8 mouse cellular contexts compared by ENCODE assay signal in genomic region chr5:124482436-124482965, GRCm38 (mm10). TPM values are rescaled to one million over a fixed set of nuclear protein-coding genes. Genes with fewer than 3 reads are reported as not detected.
A peak's percentile ranks its signal among the peaks of the same experiment; 100 is the strongest.
DNase-seq lines count a peak whose midpoint lies in the region; ATAC-seq and TF ChIP-seq lines count a peak whose summit lies in the region.

No protein-coding gene starts in this region.

- no peak for TF ChIP-seq CTCF in forebrain, postnatal 0 days (IDR thresholded peaks at IDR 0.05; ENCODE audit: low read depth)
- TF ChIP-seq CTCF in kidney, adult 2 months (conservative IDR thresholded peaks at IDR 0.05; ENCODE audit: insufficient read depth, insufficient read length, low read depth, low read length) = no peak

- no peak for TF ChIP-seq POLR2A in kidney, adult 2 months (IDR thresholded peaks at IDR 0.05; ENCODE audit: low read depth, low read length)

- H3K4me2 ChIP-seq in forebrain, postnatal 0 days (ENCODE audit: low read depth) = peak overlapping the region; percentile 76

- H3K4me1 ChIP-seq in forebrain, postnatal 0 days (ENCODE audit: insufficient read depth) = peaks cover 8% of the 10 kb centered on the region; the same call in 1 of the 2 replicates
- H3K4me1 ChIP-seq in kidney, adult 2 months (ENCODE audit: control insufficient read depth, insufficient read depth, low read length) = peaks cover 3% of the 10 kb centered on the region; the same call in 1 of the 2 replicates
- H3K4me1 ChIP-seq in midbrain, embryonic 10.5 days = peaks cover 30% of the 10 kb centered on the region

- H3K36me3 ChIP-seq in forebrain, postnatal 0 days (ENCODE audit: insufficient read depth) = no peaks in the 10 kb centered on the region
- H3K36me3 ChIP-seq in kidney, adult 2 months (ENCODE audit: control insufficient read depth, insufficient read depth, low read length) = no peaks in the 10 kb centered on the region
- peaks cover 13% of the 10 kb centered on the region for H3K36me3 ChIP-seq in midbrain, embryonic 10.5 days

- 3% methylated on average over 13 of the region's 13 CpGs for WGBS in forebrain, postnatal 0 days
- WGBS in kidney, adult 2 months = 1% methylated on average over 13 of the region's 13 CpGs
- 7% methylated on average over 13 of the region's 13 CpGs for WGBS in midbrain, embryonic 10.5 days

- peak overlapping the region; percentile 92 for H3K9ac ChIP-seq in forebrain, postnatal 0 days

- no peak for ATAC-seq in forebrain, postnatal 0 days
- ATAC-seq in megakaryocyte progenitor cell, adult 5-6 weeks (replicated peaks; ENCODE audit: poor library complexity) = no peak

- peak overlapping the region; percentile 77 for H3K4me3 ChIP-seq in forebrain, postnatal 0 days (ENCODE audit: low read depth, low read length)
- peak overlapping the region; percentile 60 for H3K4me3 ChIP-seq in kidney, adult 2 months (ENCODE audit: insufficient read depth, low read depth, low read length)
- H3K4me3 ChIP-seq in midbrain, embryonic 10.5 days = peak overlapping the region; percentile 79

- H3K27ac ChIP-seq in forebrain, postnatal 0 days (ENCODE audit: low read depth, low read length) = peak overlapping the region; percentile 99
- peak overlapping the region; percentile 56 for H3K27ac ChIP-seq in kidney, adult 2 months (ENCODE audit: insufficient read depth, low read depth, low read length)
- H3K27ac ChIP-seq in midbrain, embryonic 10.5 days (replicated peaks) = peak overlapping the region; percentile 99

- no peaks in the 10 kb centered on the region for H3K9me3 ChIP-seq in forebrain, postnatal 0 days (ENCODE audit: low read length)
- H3K9me3 ChIP-seq in midbrain, embryonic 10.5 days (replicated peaks) = no peaks in the 10 kb centered on the region

- peak; percentile 23 to 59 for DNase-seq in left cerebral cortex, postnatal 25 days (ENCODE audit: low spot score in 2 of 2)
- no peak for DNase-seq in left cerebral cortex, postnatal 10 days (ENCODE audit: extremely low spot score in 1 of 2, low spot score in 2 of 2)
- DNase-seq in adrenal gland, postnatal 14 days = peak; percentile 34
- no peak for DNase-seq in forebrain, postnatal 0 days
- no peak for DNase-seq in kidney, adult 2 months
- peak; percentile 52 for DNase-seq in midbrain, embryonic 10.5 days (ENCODE audit: low spot score)
- no peak for DNase-seq in MN1 (ENCODE audit: low spot score)

- intact Hi-C loops in left cerebral cortex, postnatal 25 days (cut with DNase I) = loop anchor here (5.0 kb wide), 1 partner anchor 55 kb away; no protein-coding TSS in a partner anchor
- intact Hi-C loops in left cerebral cortex, postnatal 10 days (cut with DNase I) = loop anchor here (5.0 kb wide), 1 partner anchor 35 kb away; no protein-coding TSS in a partner anchor

- H3K27me3 ChIP-seq in forebrain, postnatal 0 days (ENCODE audit: insufficient read depth, low read length) = no peaks in the 10 kb centered on the region
- H3K27me3 ChIP-seq in kidney, adult 2 months (replicated peaks; ENCODE audit: control insufficient read depth, insufficient read depth, low read length) = no peaks in the 10 kb centered on the region
- no peaks in the 10 kb centered on the region for H3K27me3 ChIP-seq in midbrain, embryonic 10.5 days (ENCODE audit: low read depth, poor library complexity, severe bottlenecking)

RNA-seq across cellular contexts. Expression of gene Snrnp35, which starts 0.4 kb away (rescaled TPM):
- 10 to 100 TPM; 21.0 to 27.2 TPM for total RNA-seq in left cerebral cortex, postnatal 25 days (2021)
- total RNA-seq in left cerebral cortex, postnatal 10 days (2021) = 10 to 100 TPM; 21.1 TPM
- total RNA-seq in adrenal gland, postnatal 14 days (2021) = 13.4 and 18.4 TPM in 2 replicates
- total RNA-seq in forebrain, postnatal 0 days (2014; rRNA removed) = 15.9 and 16.0 TPM in 2 replicates
- 16.6 and 17.7 TPM in 2 replicates for polyA plus RNA-seq in forebrain, postnatal 0 days (2015; fragmentation: Nextera tagmentation; extraction: Ambion mirVana)
- polyA plus RNA-seq in kidney, adult 2 months (2012; rRNA removed) = 4.3 and 5.9 TPM in 2 replicates
- 35.1 and 35.5 TPM in 2 replicates for polyA plus RNA-seq in midbrain, embryonic 10.5 days (2016; fragmentation: Nextera tagmentation; extraction: Ambion mirVana)
- 2.8 and 6.4 TPM in 2 replicates for total RNA-seq in megakaryocyte progenitor cell, adult 5-6 weeks (2015)
- total RNA-seq in megakaryocyte progenitor cell, adult 5-6 weeks (2017) = 5.4 and 9.0 TPM in 2 replicates

RNA-seq across cellular contexts. Expression of gene Rilpl2, which starts 4.3 kb away (rescaled TPM):
- total RNA-seq in left cerebral cortex, postnatal 25 days (2021) = 10 to 100 TPM; 18.6 to 19.7 TPM
- 10 to 100 TPM; 21.4 to 23.2 TPM for total RNA-seq in left cerebral cortex, postnatal 10 days (2021)
- total RNA-seq in adrenal gland, postnatal 14 days (2021) = 21.2 and 23.9 TPM in 2 replicates
- total RNA-seq in forebrain, postnatal 0 days (2014; rRNA removed) = 37.9 and 38.2 TPM in 2 replicates
- 39.4 and 41.2 TPM in 2 replicates for polyA plus RNA-seq in forebrain, postnatal 0 days (2015; fragmentation: Nextera tagmentation; extraction: Ambion mirVana)
- 44.3 and 46.3 TPM in 2 replicates for polyA plus RNA-seq in kidney, adult 2 months (2012; rRNA removed)
- 22.4 and 24.9 TPM in 2 replicates for polyA plus RNA-seq in midbrain, embryonic 10.5 days (2016; fragmentation: Nextera tagmentation; extraction: Ambion mirVana)
- 49.0 and 63.6 TPM in 2 replicates for total RNA-seq in megakaryocyte progenitor cell, adult 5-6 weeks (2015)
- 45.2 and 50.1 TPM in 2 replicates for total RNA-seq in megakaryocyte progenitor cell, adult 5-6 weeks (2017)

RNA-seq across cellular contexts. Expression of gene Kmt5a, which starts 42.8 kb away (rescaled TPM):
- total RNA-seq in left cerebral cortex, postnatal 25 days (2021) = 10 to 100 TPM; 57.6 to 66.0 TPM
- total RNA-seq in left cerebral cortex, postnatal 10 days (2021) = 10 to 100 TPM; 36.2 to 42.3 TPM
- 146 and 162 TPM in 2 replicates for total RNA-seq in adrenal gland, postnatal 14 days (2021)
- total RNA-seq in forebrain, postnatal 0 days (2014; rRNA removed) = 43.4 and 45.0 TPM in 2 replicates
- polyA plus RNA-seq in forebrain, postnatal 0 days (2015; fragmentation: Nextera tagmentation; extraction: Ambion mirVana) = 21.2 and 23.6 TPM in 2 replicates
- 75.9 and 81.1 TPM in 2 replicates for polyA plus RNA-seq in kidney, adult 2 months (2012; rRNA removed)
- 36.3 and 37.5 TPM in 2 replicates for polyA plus RNA-seq in midbrain, embryonic 10.5 days (2016; fragmentation: Nextera tagmentation; extraction: Ambion mirVana)
- 285 and 312 TPM in 2 replicates for total RNA-seq in megakaryocyte progenitor cell, adult 5-6 weeks (2015)
- total RNA-seq in megakaryocyte progenitor cell, adult 5-6 weeks (2017) = 134 and 164 TPM in 2 replicates

RNA-seq across cellular contexts. Expression of gene Rilpl1, which starts 48.7 kb away (rescaled TPM):
- total RNA-seq in left cerebral cortex, postnatal 25 days (2021) = 10 to 100 TPM; 75.2 to 95.7 TPM
- 10 to 100 TPM; 24.6 to 26.7 TPM for total RNA-seq in left cerebral cortex, postnatal 10 days (2021)
- 15.8 and 18.1 TPM in 2 replicates for total RNA-seq in adrenal gland, postnatal 14 days (2021)
- total RNA-seq in forebrain, postnatal 0 days (2014; rRNA removed) = 11.8 and 14.4 TPM in 2 replicates
- 9.0 and 10.0 TPM in 2 replicates for polyA plus RNA-seq in forebrain, postnatal 0 days (2015; fragmentation: Nextera tagmentation; extraction: Ambion mirVana)
- 10.4 and 12.5 TPM in 2 replicates for polyA plus RNA-seq in kidney, adult 2 months (2012; rRNA removed)
- polyA plus RNA-seq in midbrain, embryonic 10.5 days (2016; fragmentation: Nextera tagmentation; extraction: Ambion mirVana) = 20.2 and 22.7 TPM in 2 replicates
- 0.54 TPM in 1 of 2 replicates, not detected in the other for total RNA-seq in megakaryocyte progenitor cell, adult 5-6 weeks (2015)
- total RNA-seq in megakaryocyte progenitor cell, adult 5-6 weeks (2017) = 0.21 and 0.61 TPM in 2 replicates

RNA-seq across cellular contexts. Expression of gene Sbno1, which starts 56.7 kb away (rescaled TPM):
- 100 to 1,000 TPM; 162 to 174 TPM for total RNA-seq in left cerebral cortex, postnatal 25 days (2021)
- 100 to 1,000 TPM; 128 to 143 TPM for total RNA-seq in left cerebral cortex, postnatal 10 days (2021)
- 90.7 and 103 TPM in 2 replicates for total RNA-seq in adrenal gland, postnatal 14 days (2021)
- total RNA-seq in forebrain, postnatal 0 days (2014; rRNA removed) = 41.7 and 52.1 TPM in 2 replicates
- 44.1 and 70.4 TPM in 2 replicates for polyA plus RNA-seq in forebrain, postnatal 0 days (2015; fragmentation: Nextera tagmentation; extraction: Ambion mirVana)
- polyA plus RNA-seq in kidney, adult 2 months (2012; rRNA removed) = 16.7 and 20.8 TPM in 2 replicates
- 90.3 and 94.8 TPM in 2 replicates for polyA plus RNA-seq in midbrain, embryonic 10.5 days (2016; fragmentation: Nextera tagmentation; extraction: Ambion mirVana)
- total RNA-seq in megakaryocyte progenitor cell, adult 5-6 weeks (2015) = 94.8 and 95.7 TPM in 2 replicates
- 162 and 219 TPM in 2 replicates for total RNA-seq in megakaryocyte progenitor cell, adult 5-6 weeks (2017)

Comparison
In these comparisons a context has a peak if more than half of its experiments do, and no peak if none do; other contexts are left out.
1. DNase-seq: peak in left cerebral cortex, postnatal 25 days (2 of 2), adrenal gland, postnatal 14 days (single experiment) and midbrain, embryonic 10.5 days (single experiment); none in left cerebral cortex, postnatal 10 days (0 of 2), forebrain, postnatal 0 days (single experiment), kidney, adult 2 months (single experiment) and MN1 (single experiment).
2. Peak in every context shown above with its lines, with median percentiles within 50 percentile points of each other: H3K27ac ChIP-seq and H3K4me3 ChIP-seq.